Mouse (Mus musculus): ENCODE measurements around the gene Rnf19b. TPM values are rescaled to one million over a fixed set of nuclear protein-coding genes. Genes with fewer than 3 reads are reported as not detected.

Rnf19b gene
- total RNA-seq, 2 experiments from 2014 or later = 20.3 to 22.7 TPM

GRCm38 (mm10) chr4:129032963-129033951, 24.8 kb upstream of the Rnf19b start:
- peak; percentile 55 to 56 for DNase-seq
- intact Hi-C loops (cut with DNase I) = no loop called here

- intact Hi-C loops (cut with DNase I) = no loop called here
- no peak for DNase-seq
These were observed 23.8 kb upstream of the Rnf19b start for GRCm38 (mm10) chr4:129034224-129034623.

GRCm38 (mm10) chr4:129034706-129035660, 23.1 kb upstream of the Rnf19b start:
- DNase-seq = peak; percentile 54 to 75
- intact Hi-C loops (cut with DNase I) = no loop called here

GRCm38 (mm10) chr4:129035851-129036445, 22.1 kb upstream of the Rnf19b start:
- intact Hi-C loops (cut with DNase I) = no loop called here
- DNase-seq = no peak

GRCm38 (mm10) chr4:129047721-129048421, 10.2 kb upstream of the Rnf19b start:
- DNase-seq = no peak
- intact Hi-C loops (cut with DNase I) = no loop called here

- intact Hi-C loops (cut with DNase I) = no loop called here
- peak; percentile 35 to 51 for DNase-seq
These were observed 9.4 kb upstream of the Rnf19b start for GRCm38 (mm10) chr4:129048501-129049305.

- no peak for DNase-seq
- intact Hi-C loops (cut with DNase I) = no loop called here
These were observed 8.6 kb upstream of the Rnf19b start for GRCm38 (mm10) chr4:129049306-129050011.

GRCm38 (mm10) chr4:129050365-129050764, 7.7 kb upstream of the Rnf19b start:
- intact Hi-C loops (cut with DNase I) = no loop called here

GRCm38 (mm10) chr4:129050901-129051417, 7.1 kb upstream of the Rnf19b start:
- intact Hi-C loops (cut with DNase I) = no loop called here
- no peak for DNase-seq

More at GRCm38 (mm10) chr4:129050365-129050764, 7.7 kb upstream of the Rnf19b start:
- no peak for DNase-seq

- intact Hi-C loops (cut with DNase I) = no loop called here
- DNase-seq = no peak
These were observed 6.4 kb upstream of the Rnf19b start for GRCm38 (mm10) chr4:129051461-129052183.

- no peak for DNase-seq
- intact Hi-C loops (cut with DNase I) = no loop called here
These were observed 3.3 kb upstream of the Rnf19b start for GRCm38 (mm10) chr4:129054757-129055156.

- intact Hi-C loops (cut with DNase I) = no loop called here
- no peak for DNase-seq
These were observed 2.5 kb upstream of the Rnf19b start for GRCm38 (mm10) chr4:129055562-129055961.

- intact Hi-C loops (cut with DNase I) = no loop called here
- peak; percentile 96 for DNase-seq
These were observed 401 bp upstream of the Rnf19b start for GRCm38 (mm10) chr4:129057533-129058206.

- intact Hi-C loops (cut with DNase I) = no loop called here
These were observed 1.1 kb downstream of the Rnf19b start for GRCm38 (mm10) chr4:129059125-129059551.

GRCm38 (mm10) chr4:129059922-129060321, 1.9 kb downstream of the Rnf19b start:
- intact Hi-C loops (cut with DNase I) = no loop called here
- DNase-seq = no peak

More at GRCm38 (mm10) chr4:129059125-129059551, 1.1 kb downstream of the Rnf19b start:
- DNase-seq = no peak

- intact Hi-C loops (cut with DNase I) = no loop called here
- DNase-seq = no peak
These were observed 3.4 kb downstream of the Rnf19b start for GRCm38 (mm10) chr4:129061486-129061885.
